Mouse (Mus musculus) heart, adult 11 months (tissue): ENCODE results near the gene Rusc2.

ENCODE experiments used
- DNase-seq: peaks from one replicate; pipeline ENCODE4 v3.0.0; 2022

The Rusc2 gene

GRCm38 (mm10) chr4:43384541-43384940 is 2.8 kb downstream of the Rusc2 start:
- DNase-seq = peak; percentile 91

DNA sequence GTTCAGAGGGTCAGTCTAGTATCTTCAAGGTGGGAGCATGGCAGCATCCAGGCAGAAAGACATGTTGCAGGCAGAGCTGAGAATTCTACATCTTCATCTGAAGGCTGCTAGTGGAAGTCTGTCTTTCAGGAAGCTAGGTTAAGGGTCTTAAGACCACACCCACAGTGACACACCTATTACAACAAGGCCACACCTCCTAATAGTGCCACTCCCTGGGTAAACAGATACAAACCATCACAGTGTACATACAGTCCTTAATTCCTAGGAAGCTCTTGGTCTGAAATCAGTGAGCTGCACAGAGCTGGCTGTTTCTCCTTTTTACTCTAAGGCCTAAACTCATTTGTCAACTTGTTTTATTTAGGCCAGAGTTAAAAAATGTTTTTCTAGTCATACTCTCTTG is 5.2 kb downstream of the Rusc2 start:
- no peak for DNase-seq

GRCm38 (mm10) chr4:43389390-43389789 is 7.6 kb downstream of the Rusc2 start:
- no peak for DNase-seq

DNA sequence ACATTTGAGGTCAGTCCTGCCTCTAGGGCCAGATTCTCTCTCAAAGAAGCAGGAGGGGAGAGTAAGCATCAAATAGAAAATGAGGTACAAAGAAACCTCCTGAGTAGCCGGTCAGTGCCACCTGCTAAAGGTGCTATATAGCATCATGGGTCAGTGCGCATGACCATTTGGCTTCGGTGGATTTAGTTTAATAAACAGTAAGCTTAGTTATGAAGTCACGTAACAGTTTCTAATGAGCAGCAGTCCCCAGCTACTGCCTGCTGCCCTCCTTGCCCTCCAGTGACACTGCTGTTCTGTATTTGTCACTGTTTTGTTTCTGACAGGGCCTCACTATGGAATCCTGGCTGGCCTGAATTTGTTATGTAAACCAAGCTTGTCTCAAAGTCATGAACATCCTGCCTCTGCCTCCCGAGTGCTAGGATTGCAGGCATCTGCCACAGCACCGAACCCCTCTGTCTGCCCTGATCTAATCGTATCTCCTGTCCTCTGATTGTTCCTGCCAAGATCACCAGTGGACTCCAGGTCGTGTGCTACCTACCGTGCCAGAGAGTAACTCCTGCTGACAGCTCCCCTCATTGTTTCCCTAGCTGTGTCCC is 8.2 kb downstream of the Rusc2 start:
- DNase-seq = peak; percentile 97

DNA sequence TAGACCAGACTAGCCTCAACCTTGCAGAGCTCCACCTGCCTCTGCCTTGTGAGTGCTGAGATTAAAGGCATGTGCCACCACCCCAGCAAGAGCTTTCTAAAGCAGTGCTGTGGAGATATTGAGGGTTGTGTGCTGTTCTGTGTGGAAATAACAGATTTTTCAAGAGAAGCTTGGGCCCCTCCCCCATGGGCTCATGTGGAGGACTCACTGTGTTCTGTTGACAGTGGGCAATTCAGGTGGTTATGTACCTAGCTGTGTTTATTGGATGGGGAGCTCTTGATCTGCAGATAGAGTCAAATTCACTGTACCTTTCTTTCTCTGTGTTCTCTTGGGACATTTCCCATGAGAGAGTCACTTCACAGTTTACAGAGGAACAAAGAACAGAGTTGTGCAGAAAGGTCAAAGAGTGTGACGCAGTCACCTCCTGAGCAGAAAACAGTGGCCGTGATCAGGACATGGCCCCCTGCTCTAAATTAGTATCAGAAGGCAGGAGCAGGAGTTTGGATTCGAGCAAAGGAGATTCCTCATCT is 9.8 kb downstream of the Rusc2 start:
- DNase-seq = no peak

- peak; percentile 99 for DNase-seq
These were observed 12.6 kb downstream of the Rusc2 start for GRCm38 (mm10) chr4:43394345-43394891.

DNA sequence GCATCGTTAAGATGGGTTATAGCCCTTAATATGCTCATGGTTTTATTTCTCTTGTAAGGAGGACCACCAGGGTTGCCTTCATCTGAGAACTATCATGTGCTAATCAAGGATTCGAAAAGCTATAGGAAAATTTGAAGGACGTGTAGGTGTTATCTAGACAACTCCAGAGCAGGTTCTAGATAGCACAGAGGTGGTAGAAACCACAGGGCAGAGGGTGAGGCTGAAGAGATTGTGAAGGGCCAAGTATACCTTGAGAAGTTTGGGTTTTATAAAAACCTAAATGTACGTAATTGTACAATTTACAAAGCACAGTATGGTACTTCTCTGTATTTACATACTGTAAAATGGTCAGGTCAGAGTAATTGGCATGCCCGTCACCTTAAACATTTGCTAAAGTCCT is 13.4 kb downstream of the Rusc2 start:
- DNase-seq = no peak

DNA sequence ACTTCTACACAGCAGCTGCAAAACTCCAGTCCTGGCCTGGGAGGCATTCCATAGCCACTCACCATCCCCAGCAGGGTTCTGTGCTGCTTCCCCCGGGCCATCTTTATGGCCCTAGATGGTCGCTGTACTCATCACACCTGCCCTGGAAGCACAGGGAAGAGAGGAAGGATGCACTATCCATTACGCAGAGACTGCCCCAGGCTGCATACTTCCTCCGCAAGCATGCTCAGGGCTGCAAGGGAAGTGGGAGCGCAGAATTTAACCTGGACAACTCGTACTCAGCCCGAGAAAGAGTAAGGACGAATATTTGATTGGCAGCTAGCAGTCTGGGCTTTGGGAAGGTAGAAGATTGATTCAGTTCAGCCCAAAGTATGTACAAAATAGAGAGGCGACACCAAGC is 14.1 kb downstream of the Rusc2 start:
- DNase-seq = peak; percentile 92

- DNase-seq = no peak
These were observed 14.6 kb downstream of the Rusc2 start for GRCm38 (mm10) chr4:43396381-43396780.

- DNase-seq = peak; percentile 85
These were observed 16.2 kb downstream of the Rusc2 start for GRCm38 (mm10) chr4:43398014-43398413.

DNA sequence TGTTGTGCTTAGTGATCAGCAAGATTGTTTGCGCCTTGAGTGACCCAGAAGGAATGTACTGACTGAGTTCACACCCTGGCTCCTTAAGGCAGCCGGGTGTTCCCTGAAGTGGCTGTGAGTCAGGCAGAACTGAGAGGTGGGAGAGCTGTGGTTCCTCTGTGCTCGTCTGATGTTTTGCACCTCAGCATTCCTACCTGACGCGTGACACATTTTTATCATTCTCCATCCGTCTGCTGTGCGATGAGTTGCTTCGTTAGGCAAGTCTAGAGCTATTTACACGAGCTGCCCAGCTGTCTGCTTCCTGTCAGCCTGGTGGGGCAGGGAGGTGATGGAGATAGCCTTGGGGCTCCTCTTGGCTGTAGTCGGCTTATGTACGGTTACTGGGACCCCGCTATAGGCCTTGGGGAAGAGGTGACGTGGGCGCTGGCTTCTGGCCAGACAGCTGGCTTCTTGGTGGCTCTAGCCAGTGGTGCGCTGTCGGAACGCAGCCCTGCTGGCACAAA is 17.1 kb downstream of the Rusc2 start:
- DNase-seq = peak; percentile 98

GRCm38 (mm10) chr4:43399391-43400131 is 17.8 kb downstream of the Rusc2 start:
- peak; percentile 98 for DNase-seq

DNA sequence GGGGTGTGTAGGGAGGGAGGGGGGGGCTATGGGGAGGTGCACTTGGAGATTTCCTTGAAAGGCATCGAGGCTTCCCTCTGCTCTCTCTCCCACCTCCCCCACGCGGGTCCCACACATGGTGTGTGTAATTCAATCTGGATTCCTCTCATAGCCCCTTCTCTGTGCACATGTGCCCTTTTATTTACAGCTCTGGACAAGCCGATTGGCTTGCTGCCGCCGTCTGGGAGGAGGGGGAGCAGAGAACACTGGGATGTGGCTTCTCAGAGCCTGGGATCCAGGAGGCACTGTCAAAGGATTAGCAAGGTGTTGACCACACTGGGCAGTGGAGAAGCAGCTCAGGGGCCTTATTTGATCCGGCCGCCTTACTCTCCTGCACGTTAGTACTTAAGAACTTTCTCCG is 19.2 kb downstream of the Rusc2 start:
- peak; percentile 93 for DNase-seq

DNA sequence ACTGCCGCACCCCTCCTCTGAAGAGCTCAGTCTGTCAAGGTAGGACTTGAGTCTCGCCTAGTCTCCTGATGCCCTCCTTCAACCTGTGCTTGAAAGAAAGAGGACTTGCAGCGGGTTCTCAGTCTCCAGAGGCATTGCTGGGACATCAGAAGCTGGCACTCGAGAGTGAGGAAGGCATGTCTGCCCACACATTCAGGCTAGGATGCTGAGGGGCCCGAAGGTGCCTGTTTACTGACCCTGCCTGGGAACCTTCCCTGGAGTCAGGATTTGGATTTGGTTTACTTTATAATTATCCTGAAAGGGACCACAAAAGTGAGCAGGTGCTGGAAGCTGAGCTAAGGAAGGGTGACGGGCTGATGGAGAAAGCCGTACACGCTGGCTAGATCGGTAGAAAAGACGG is 19.7 kb downstream of the Rusc2 start:
- no peak for DNase-seq

DNA sequence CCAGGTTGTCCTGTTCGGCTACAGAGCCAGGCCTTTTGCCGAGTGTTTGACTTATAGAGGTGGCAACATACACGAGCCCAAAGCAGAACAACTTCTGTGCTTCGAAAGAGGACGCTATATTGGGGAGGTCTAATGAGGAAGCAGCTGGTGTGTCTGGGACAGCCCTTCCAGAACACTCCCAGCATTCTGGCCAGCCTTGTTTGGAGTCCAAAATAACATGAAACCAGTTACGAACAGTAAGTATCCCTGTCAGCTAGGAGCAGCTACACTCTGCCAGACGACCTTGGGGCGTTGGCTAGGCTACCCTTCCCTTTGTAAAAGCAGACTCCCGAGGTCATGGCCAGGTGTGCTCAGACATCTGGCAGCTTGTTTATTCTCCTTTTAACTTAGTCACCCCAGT is 20.4 kb downstream of the Rusc2 start:
- peak; percentile 98 for DNase-seq

DNA sequence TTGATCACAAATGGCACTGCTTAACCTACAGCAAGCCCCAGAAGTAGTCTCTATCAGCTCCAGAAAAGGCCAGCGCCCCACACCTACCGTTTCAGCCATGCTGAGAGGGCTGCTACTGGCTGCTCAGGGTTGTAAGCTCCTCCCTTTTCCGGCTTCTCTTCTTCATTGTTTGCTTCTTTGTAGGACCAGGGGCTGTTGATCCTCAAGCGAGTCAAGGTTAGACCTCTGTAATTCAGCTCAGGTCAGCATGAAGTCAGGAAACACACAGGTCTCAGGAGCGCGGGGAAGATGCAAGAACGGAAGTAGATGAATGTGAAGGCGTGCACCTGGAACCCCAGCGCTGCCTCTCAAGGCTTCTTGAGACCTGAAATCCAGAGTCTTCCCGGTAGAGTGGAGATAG is 22.9 kb downstream of the Rusc2 start:
- no peak for DNase-seq

DNA sequence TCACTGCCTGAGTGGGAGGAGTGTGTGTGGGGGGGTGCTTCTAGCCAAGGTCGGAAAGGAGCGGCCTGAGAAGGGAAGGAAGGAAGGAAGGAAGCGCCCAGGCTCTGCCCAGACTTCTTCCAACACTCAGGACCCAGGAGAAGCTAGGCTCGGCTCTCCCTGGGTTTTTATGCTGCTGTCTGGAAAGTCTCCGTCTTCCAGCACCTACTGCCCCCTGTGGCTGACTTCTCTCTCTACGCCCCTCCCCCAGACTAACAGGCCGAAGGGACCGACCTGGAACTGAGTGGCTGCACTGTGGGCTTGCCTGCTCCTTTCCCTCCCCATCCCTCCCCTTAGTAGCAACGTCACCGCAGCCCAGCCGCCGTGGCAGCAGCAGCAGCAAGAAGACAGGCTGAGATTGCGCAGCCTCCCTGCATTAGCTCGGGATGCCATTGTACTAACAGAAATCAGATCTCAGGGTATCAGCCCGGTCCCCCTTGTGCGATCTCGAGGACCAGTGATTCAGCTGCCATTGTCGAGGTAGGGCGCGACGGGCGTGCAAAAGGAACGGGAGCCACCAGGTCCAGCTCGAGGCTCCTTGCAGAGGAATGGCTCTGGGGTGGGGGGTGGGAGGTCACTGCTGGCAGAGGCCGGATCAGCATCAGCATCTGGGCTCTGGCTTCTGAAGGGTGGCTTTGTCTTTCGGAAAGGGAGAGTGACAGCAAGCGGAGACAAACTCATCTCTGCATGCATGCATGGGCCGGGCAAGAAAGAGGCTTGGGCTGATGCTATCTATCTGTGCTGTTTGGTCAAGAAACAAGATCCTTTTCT is 24.6 kb downstream of the Rusc2 start:
- peak; percentile 99 for DNase-seq

GRCm38 (mm10) chr4:43407071-43407920 is 25.5 kb downstream of the Rusc2 start:
- DNase-seq = peak; percentile 92

- peak; percentile 91 for DNase-seq
These were observed 33.0 kb downstream of the Rusc2 start for GRCm38 (mm10) chr4:43414761-43415160.

DNA sequence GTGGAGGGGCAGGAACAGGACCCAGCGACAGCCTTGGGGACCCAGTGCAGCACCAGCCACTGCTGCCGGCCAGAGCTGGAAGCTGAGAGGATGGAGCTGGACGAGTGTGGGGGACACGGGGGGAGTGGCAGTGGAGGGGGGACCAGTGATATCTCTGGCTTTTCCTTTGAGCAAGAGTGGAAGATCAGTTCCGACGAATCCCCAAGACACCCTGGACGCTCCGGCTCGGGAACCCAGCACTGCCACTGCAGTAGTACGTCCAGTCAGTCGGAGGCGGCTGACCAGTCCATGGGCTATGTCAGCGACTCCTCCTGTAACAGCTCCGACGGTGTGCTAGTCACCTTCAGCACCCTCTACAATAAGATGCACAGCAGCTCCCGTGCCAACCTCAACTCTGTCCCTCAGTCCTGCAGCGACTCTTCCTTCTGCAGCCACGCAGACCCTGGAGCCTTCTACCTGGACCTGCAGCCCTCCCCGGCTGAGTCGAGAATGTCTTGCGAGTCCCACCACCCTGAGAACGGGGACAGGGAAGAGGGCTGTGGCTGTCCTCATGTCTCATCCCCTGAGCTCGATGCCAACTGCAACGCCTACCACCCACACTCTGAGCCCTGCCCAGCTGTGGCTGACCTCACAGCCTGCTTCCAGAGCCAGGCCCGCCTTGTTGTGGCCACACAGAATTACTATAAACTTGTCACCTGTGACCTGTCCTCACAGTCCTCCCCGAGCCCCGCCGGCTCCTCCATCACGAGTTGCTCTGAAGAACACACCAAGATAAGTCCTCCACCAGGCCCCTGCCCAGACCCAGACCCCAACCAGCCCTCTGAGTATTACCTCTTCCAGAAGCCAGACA is 33.7 kb downstream of the Rusc2 start:
- peak; percentile 93 for DNase-seq

- DNase-seq = peak; percentile 92
These were observed 34.3 kb downstream of the Rusc2 start for GRCm38 (mm10) chr4:43416071-43416490.
